Mouse (Mus musculus) left cerebral cortex, adult 18-20 months (tissue): ENCODE results near the gene Dusp3. TPM values are rescaled to one million over a fixed set of nuclear protein-coding genes. Genes with fewer than 3 reads are reported as not detected.

Experiments
- DNase-seq, 2 experiments: peaks; one replicate each; pipeline ENCODE4 v3.0.0; 2021 to 2022; ENCODE audit warnings: low spot score in 2 of 2, mixed read lengths in 1 of 2
- long read RNA-seq, 2 experiments: library from polyadenylated mRNA; stranded (forward); transcript quantifications; one replicate each; pipeline ENCODE4 v2.0.0; 2021
- total RNA-seq, 2 experiments: library from RNA; stranded (reverse); gene quantifications; 2 replicates each; pipeline ENCODE4 v1.2.3; 2021

The Dusp3 gene
- total RNA-seq, result 100 to 1,000 TPM; 195 to 205 TPM
- long read RNA-seq, experiment 1, full-length matches to known transcripts, result 55 of 100 reads
- long read RNA-seq, experiment 1, partial matches to known transcripts, result 3 of 100 reads
- long read RNA-seq, experiment 1, other reads (novel, unspliced or antisense), result 42 of 100 reads
- long read RNA-seq, experiment 2, full-length matches to known transcripts, result 32 of 89 reads
- long read RNA-seq, experiment 2, partial matches to known transcripts, result 2 of 89 reads
- long read RNA-seq, experiment 2, other reads (novel, unspliced or antisense), result 55 of 89 reads

- no peak for DNase-seq
Observed at GRCm38 (mm10) chr11:101986913-101987312, at the start of gene Dusp3. Dusp3 (minus strand) TSS chr11:101987013.

GRCm38 (mm10) chr11:102036336-102036735 lies 49.5 kb upstream of the Dusp3 start:
- no peak for DNase-seq

- no peak for DNase-seq
Observed at GRCm38 (mm10) chr11:102035456-102035960, 48.7 kb upstream of the Dusp3 start.

GRCm38 (mm10) chr11:102034887-102035286 lies 48.1 kb upstream of the Dusp3 start:
- DNase-seq, result no peak

GRCm38 (mm10) chr11:102033055-102033591 lies 46.3 kb upstream of the Dusp3 start:
- DNase-seq, result no peak

GRCm38 (mm10) chr11:102031149-102031548 lies 44.3 kb upstream of the Dusp3 start:
- DNase-seq, result peak in 1 of 2 experiments; percentile 77

- no peak for DNase-seq
Observed at GRCm38 (mm10) chr11:102029966-102030365, 43.2 kb upstream of the Dusp3 start.

- DNase-seq, result no peak
Observed at GRCm38 (mm10) chr11:102029304-102029703, 42.5 kb upstream of the Dusp3 start.

GRCm38 (mm10) chr11:102028087-102028816 lies 41.4 kb upstream of the Dusp3 start, which contains the start of gene Mpp3:
Mpp3 (minus strand) TSS chr11:102028461.
- DNase-seq, result no peak

- no peak for DNase-seq
Observed at GRCm38 (mm10) chr11:102027361-102028017, 40.7 kb upstream of the Dusp3 start.

GRCm38 (mm10) chr11:102026694-102027360 lies 40.0 kb upstream of the Dusp3 start:
- peak; percentile 58 to 75 for DNase-seq

- DNase-seq, result peak in 1 of 2 experiments; percentile 32
Observed at GRCm38 (mm10) chr11:102025991-102026660, 39.3 kb upstream of the Dusp3 start.

GRCm38 (mm10) chr11:102025354-102025753 lies 38.5 kb upstream of the Dusp3 start:
- DNase-seq, result no peak

GRCm38 (mm10) chr11:102024875-102025274 lies 38.1 kb upstream of the Dusp3 start:
- no peak for DNase-seq

- DNase-seq, result no peak
Observed at GRCm38 (mm10) chr11:102024084-102024758, 37.4 kb upstream of the Dusp3 start.

- DNase-seq, result peak; percentile 69 to 71
Observed at GRCm38 (mm10) chr11:102023406-102023805, 36.6 kb upstream of the Dusp3 start.

- DNase-seq, result no peak
Observed at GRCm38 (mm10) chr11:102021196-102021595, 34.4 kb upstream of the Dusp3 start.

- DNase-seq, result no peak
Observed at GRCm38 (mm10) chr11:102019736-102020135, 32.9 kb upstream of the Dusp3 start.

- no peak for DNase-seq
Observed at GRCm38 (mm10) chr11:102016136-102016535, 29.3 kb upstream of the Dusp3 start.

- no peak for DNase-seq
Observed at GRCm38 (mm10) chr11:102015472-102015871, 28.7 kb upstream of the Dusp3 start.
